19 mouse cellular contexts compared by ENCODE assay signal in the genomic region with DNA sequence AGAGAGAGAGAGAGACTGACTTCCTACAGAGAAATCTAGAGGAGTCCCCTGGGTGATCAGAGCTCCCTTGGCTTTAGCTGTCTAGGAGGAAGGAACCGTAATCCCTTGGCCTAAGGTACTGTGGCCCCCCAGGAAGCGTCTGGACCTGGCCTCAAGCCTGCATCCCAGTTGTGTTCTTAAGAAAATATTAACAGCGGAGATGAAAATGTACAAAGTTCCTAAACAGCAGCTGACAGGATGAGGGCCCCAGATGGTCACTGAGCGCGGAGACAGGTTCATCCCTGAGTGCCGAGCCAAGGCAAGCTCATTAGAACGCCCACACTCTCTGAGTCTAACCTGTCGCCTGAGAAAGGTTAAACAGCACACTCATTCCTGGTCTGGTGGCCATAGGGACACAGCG.
"Had no signal": no experiment of that assay in that cellular context is flagged by ENCODE, and none has a peak within 500 bp of the region (broad histone marks: within the 10 kb centered on the region; RNA-seq: fewer than 3 reads in every experiment).

No protein-coding gene starts in this region.

- ATAC-seq: hindbrain, embryonic 16.5 days; inflammation-experienced regulatory T-cells, adult 6 months; liver, postnatal 0 days had no signal

- H3K27me3 ChIP-seq: limb, embryonic 12.5 days; liver, embryonic 13.5 days; lung, embryonic 15.5 days; neural tube, embryonic 15.5 days; stomach, embryonic 15.5 days had no signal

- H3K9ac ChIP-seq: limb, embryonic 12.5 days; liver, embryonic 13.5 days; liver, postnatal 0 days; lung, embryonic 15.5 days; neural tube, embryonic 15.5 days; stomach, embryonic 15.5 days had no signal

- H3K4me1 ChIP-seq: limb, embryonic 12.5 days; neural tube, embryonic 15.5 days had no signal

- H3K4me3 ChIP-seq: limb, embryonic 12.5 days; liver, embryonic 13.5 days; lung, embryonic 15.5 days; myocyte; neural tube, embryonic 15.5 days; stomach, embryonic 15.5 days had no signal

- H3K36me3 ChIP-seq: liver, embryonic 13.5 days; lung, embryonic 15.5 days; neural tube, embryonic 15.5 days; stomach, embryonic 15.5 days had no signal

- H3K27ac ChIP-seq: limb, embryonic 12.5 days; liver, embryonic 13.5 days; lung, embryonic 15.5 days; neural tube, embryonic 15.5 days; stomach, embryonic 15.5 days had no signal

- DNase-seq: layer of hippocampus, adult 9-11 months; layer of hippocampus, postnatal 36 days; liver; liver, embryonic 13.5 days; liver, postnatal 0 days; lung, postnatal 14 days; midbrain, embryonic 14.5 days; right cerebral cortex, adult 18-20 months; right cerebral cortex, postnatal 25 days; spleen, adult 18-20 months; thymus, adult 2 months; thymus, postnatal 25 days had no signal

- H3K9me3 ChIP-seq: limb, embryonic 12.5 days; liver, embryonic 13.5 days; lung, embryonic 15.5 days; neural tube, embryonic 15.5 days; stomach, embryonic 15.5 days had no signal

- H3K4me2 ChIP-seq: limb, embryonic 12.5 days; liver, embryonic 13.5 days; lung, embryonic 15.5 days; neural tube, embryonic 15.5 days; stomach, embryonic 15.5 days had no signal
